8 mouse cellular contexts compared by ENCODE assay signal in genomic region chr9:121277118-121278060, GRCm38 (mm10). TPM values are rescaled to one million over a fixed set of nuclear protein-coding genes. Genes with fewer than 3 reads are reported as not detected.
DNase-seq lines count a peak whose midpoint lies in the region; ATAC-seq and TF ChIP-seq lines count a peak whose summit lies in the region.

Gene Ulk4, minus strand, starts transcription at chr9:121277197.

- H3K4me2 ChIP-seq in forebrain, embryonic 13.5 days, result peak within 1 kb of the TSS; percentile 83
- peak within 1 kb of the TSS; percentile 89 for H3K4me2 ChIP-seq in liver, postnatal 0 days (ENCODE audit: low read depth, low read length)
- H3K4me2 ChIP-seq in neural tube, embryonic 14.5 days (ENCODE audit: low read depth, low read length), result peak within 1 kb of the TSS; percentile 73

- peaks cover 16% of the 10 kb centered on the region for H3K4me1 ChIP-seq in E14TG2a.4 (replicated peaks; ENCODE audit: low read depth, low read length)
- H3K4me1 ChIP-seq in forebrain, embryonic 13.5 days, result peaks cover 19% of the 10 kb centered on the region
- H3K4me1 ChIP-seq in liver, postnatal 0 days (ENCODE audit: insufficient read depth), result peaks cover 11% of the 10 kb centered on the region
- no peaks in the 10 kb centered on the region for H3K4me1 ChIP-seq in neural tube, embryonic 14.5 days (ENCODE audit: control insufficient read depth, insufficient read depth, low read length)

- peak within 1 kb of the TSS; percentile 94 for H3K4me3 ChIP-seq in E14TG2a.4 (replicated peaks; ENCODE audit: low read length)
- H3K4me3 ChIP-seq in forebrain, embryonic 13.5 days, result peak within 1 kb of the TSS; percentile 48
- peak within 1 kb of the TSS; percentile 61 for H3K4me3 ChIP-seq in liver, postnatal 0 days (ENCODE audit: low read depth, low read length)
- peak within 1 kb of the TSS; percentile 66 for H3K4me3 ChIP-seq in neural tube, embryonic 14.5 days (ENCODE audit: low read depth, low read length)

- peak; percentile 95 for ATAC-seq in forebrain, embryonic 13.5 days
- peak; percentile 98 for ATAC-seq in liver, postnatal 0 days
- ATAC-seq in neural tube, embryonic 14.5 days (ENCODE audit: low read depth), result peak; percentile 97

- DNase-seq in c-Kit-positive CD71-positive TER-119-positive erythroid progenitor cells, embryonic 14.5 days (ENCODE audit: low spot score), result peak; percentile 89
- DNase-seq in heart, postnatal 10 days, result peak; percentile 95 to 96
- DNase-seq in large intestine, adult 2 months (ENCODE audit: low read depth, low spot score), result peak; percentile 80
- peak; percentile 92 for DNase-seq in liver, postnatal 0 days
- peak; percentile 90 for DNase-seq in testis, postnatal 10 days (ENCODE audit: low spot score)

- no peaks in the 10 kb centered on the region for H3K36me3 ChIP-seq in E14TG2a.4 (ENCODE audit: insufficient read depth, low read length)
- peaks cover 9% of the 10 kb centered on the region; the same call in 1 of the 2 replicates for H3K36me3 ChIP-seq in forebrain, embryonic 13.5 days (ENCODE audit: poor library complexity, severe bottlenecking)
- H3K36me3 ChIP-seq in liver, postnatal 0 days (replicated peaks; ENCODE audit: insufficient read depth, low read length), result no peaks in the 10 kb centered on the region
- no peaks in the 10 kb centered on the region for H3K36me3 ChIP-seq in neural tube, embryonic 14.5 days (ENCODE audit: control insufficient read depth, insufficient read depth, low read length)

- H3K9me3 ChIP-seq in E14TG2a.4 (ENCODE audit: low read length), result peaks cover 13% of the 10 kb centered on the region
- peaks cover 6% of the 10 kb centered on the region for H3K9me3 ChIP-seq in forebrain, embryonic 13.5 days (replicated peaks)
- no peaks in the 10 kb centered on the region for H3K9me3 ChIP-seq in liver, postnatal 0 days (ENCODE audit: low read length)
- H3K9me3 ChIP-seq in neural tube, embryonic 14.5 days (ENCODE audit: control insufficient read depth, low read length), result no peaks in the 10 kb centered on the region

- H3K27me3 ChIP-seq in E14TG2a.4 (ENCODE audit: insufficient read depth, low read length), result no peaks in the 10 kb centered on the region
- no peaks in the 10 kb centered on the region for H3K27me3 ChIP-seq in forebrain, embryonic 13.5 days
- H3K27me3 ChIP-seq in liver, postnatal 0 days (ENCODE audit: insufficient read depth, low read length), result no peaks in the 10 kb centered on the region
- no peaks in the 10 kb centered on the region for H3K27me3 ChIP-seq in neural tube, embryonic 14.5 days (ENCODE audit: control insufficient read depth, insufficient read depth, low read length)

- peak within 1 kb of the TSS; percentile 78 for H3K27ac ChIP-seq in forebrain, embryonic 13.5 days
- H3K27ac ChIP-seq in liver, postnatal 0 days (ENCODE audit: low read depth), result peak within 1 kb of the TSS; percentile 44
- peak within 1 kb of the TSS; percentile 80 for H3K27ac ChIP-seq in neural tube, embryonic 14.5 days (ENCODE audit: low read depth, low read length)

- TF ChIP-seq EP300 in liver, postnatal 0 days (IDR thresholded peaks at IDR 0.05; ENCODE audit: low read depth), result no peak

- no peak for TF ChIP-seq CTCF in E14TG2a.4 (conservative IDR thresholded peaks at IDR 0.05; ENCODE audit: low read length)
- no peak for TF ChIP-seq CTCF in liver, postnatal 0 days (IDR thresholded peaks at IDR 0.05; ENCODE audit: low read depth)

- intact Hi-C loops in heart, postnatal 10 days (cut with DNase I), result loop anchor here (5.0 kb wide), 1 partner anchor 175 kb away; no protein-coding TSS in a partner anchor

- WGBS in forebrain, embryonic 13.5 days, result under 1% methylated on average over 59 of the region's 59 CpGs
- WGBS in large intestine, adult 2 months, result under 1% methylated on average over 59 of the region's 59 CpGs
- WGBS in liver, postnatal 0 days (ENCODE audit: insufficient replicate concordance), result under 1% methylated on average over 59 of the region's 59 CpGs
- WGBS in neural tube, embryonic 14.5 days, result under 1% methylated on average over 59 of the region's 59 CpGs

- H3K9ac ChIP-seq in forebrain, embryonic 13.5 days, result peak within 1 kb of the TSS; percentile 72
- peak within 1 kb of the TSS; percentile 50 for H3K9ac ChIP-seq in liver, postnatal 0 days (replicated peaks)
- peak within 1 kb of the TSS; percentile 55 for H3K9ac ChIP-seq in neural tube, embryonic 14.5 days (replicated peaks; ENCODE audit: low read depth, low read length)

RNA-seq across cellular contexts. Expression of gene Ulk4, which starts in this region (rescaled TPM):
- polyA plus RNA-seq in forebrain, embryonic 13.5 days (2015; fragmentation: Nextera tagmentation; extraction: Ambion mirVana), result 164 and 177 TPM in 2 replicates
- 1 to 10 TPM in 1 of 2 experiments, under 1 TPM in 1; 0.74 to 1.4 TPM for total RNA-seq in heart, postnatal 10 days (2021)
- 0.43 and 1.2 TPM in 2 replicates for polyA plus RNA-seq in large intestine, adult 2 months (2012; rRNA removed)
- 23.2 and 25.4 TPM in 2 replicates for polyA plus RNA-seq in liver, postnatal 0 days (2015; fragmentation: Nextera tagmentation; extraction: Ambion mirVana)
- 65.5 and 86.7 TPM in 2 replicates for polyA plus RNA-seq in neural tube, embryonic 14.5 days (2014; fragmentation: Nextera tagmentation; extraction: Ambion mirVana)

Comparison
In these comparisons a context has a peak if more than half of its experiments do, and no peak if none do; other contexts are left out.
1. Peak in every context shown above with its lines: DNase-seq, ATAC-seq, H3K4me3 ChIP-seq and H3K27ac ChIP-seq.
2. RNA of gene Ulk4 (polyA plus RNA-seq): 164 to 177 TPM in forebrain, embryonic 13.5 days, 65.5 to 86.7 TPM in neural tube, embryonic 14.5 days and 23.2 to 25.4 TPM in liver, postnatal 0 days; 0.43 to 1.2 TPM in large intestine, adult 2 months; every median in the first group is over 10 times any median in the second.